Mouse (Mus musculus) embryonic facial prominence, embryonic 15.5 days (tissue): ENCODE results near the gene Slc9a8. TPM values are rescaled to one million over a fixed set of nuclear protein-coding genes. Genes with fewer than 3 reads are reported as not detected.

Source experiments
- ATAC-seq: fragments of 200-750 bp; cut with Nextera tagmentation; 2 replicates; pipeline ENCODE4 v1.8.0; 2017; ENCODE audit warnings: low read depth, moderate TSS enrichment; ENCODE audit not compliant: insufficient number of reproducible peaks, low FRiP score, low TSS enrichment
- H3K27ac ChIP-seq: fragments of 300-500 bp; sonication (generic); replicated peaks from 2 replicates; pipeline ENCODE4 v1.5.1; 2015; ENCODE audit warnings: mild to moderate bottlenecking, inconsistent platforms
- H3K27me3 ChIP-seq: fragments of 300-500 bp; sonication (generic); 2 replicates; pipeline ENCODE4 v1.6.1; 2015; ENCODE audit warnings: inconsistent platforms
- H3K36me3 ChIP-seq: fragments of 300-500 bp; sonication (generic); 2 replicates; pipeline ENCODE4 v1.6.1; 2015; ENCODE audit warnings: mild to moderate bottlenecking, inconsistent platforms
- H3K4me1 ChIP-seq: fragments of 300-500 bp; sonication (generic); 2 replicates; pipeline ENCODE4 v1.6.1; 2015; ENCODE audit warnings: inconsistent platforms
- H3K4me2 ChIP-seq: fragments of 300-500 bp; sonication (generic); replicated peaks from 2 replicates; pipeline ENCODE4 v1.6.1; 2015; ENCODE audit warnings: mild to moderate bottlenecking, inconsistent platforms
- H3K4me3 ChIP-seq: fragments of 300-500 bp; sonication (generic); replicated peaks from 2 replicates; pipeline ENCODE4 v1.5.1; 2015; ENCODE audit warnings: mild to moderate bottlenecking, inconsistent platforms
- H3K9ac ChIP-seq: fragments of 300-500 bp; sonication (generic); 2 replicates; pipeline ENCODE4 v1.6.1; 2015; ENCODE audit warnings: inconsistent platforms
- H3K9me3 ChIP-seq: fragments of 300-500 bp; sonication (generic); replicated peaks from 2 replicates; pipeline ENCODE4 v1.6.1; 2016; ENCODE audit warnings: inconsistent platforms
- WGBS: fragments of 180-500 bp; shearing (Covaris S2); methylation state at CpG from one replicate; pipeline ENCODE4 v1.1.7; 2015; 5-methylcytosine and 5-hydroxymethylcytosine counted together
- polyA plus RNA-seq: library from polyadenylated mRNA; unstranded; fragments of >200 nt; fragmentation: Nextera tagmentation; extraction: Ambion mirVana; gene quantifications from 2 replicates; pipeline ENCODE4 v1.2.1, GENCODE M21; 2015

The Slc9a8 gene
- polyA plus RNA-seq = 17.0 and 20.5 TPM in 2 replicates

DNA sequence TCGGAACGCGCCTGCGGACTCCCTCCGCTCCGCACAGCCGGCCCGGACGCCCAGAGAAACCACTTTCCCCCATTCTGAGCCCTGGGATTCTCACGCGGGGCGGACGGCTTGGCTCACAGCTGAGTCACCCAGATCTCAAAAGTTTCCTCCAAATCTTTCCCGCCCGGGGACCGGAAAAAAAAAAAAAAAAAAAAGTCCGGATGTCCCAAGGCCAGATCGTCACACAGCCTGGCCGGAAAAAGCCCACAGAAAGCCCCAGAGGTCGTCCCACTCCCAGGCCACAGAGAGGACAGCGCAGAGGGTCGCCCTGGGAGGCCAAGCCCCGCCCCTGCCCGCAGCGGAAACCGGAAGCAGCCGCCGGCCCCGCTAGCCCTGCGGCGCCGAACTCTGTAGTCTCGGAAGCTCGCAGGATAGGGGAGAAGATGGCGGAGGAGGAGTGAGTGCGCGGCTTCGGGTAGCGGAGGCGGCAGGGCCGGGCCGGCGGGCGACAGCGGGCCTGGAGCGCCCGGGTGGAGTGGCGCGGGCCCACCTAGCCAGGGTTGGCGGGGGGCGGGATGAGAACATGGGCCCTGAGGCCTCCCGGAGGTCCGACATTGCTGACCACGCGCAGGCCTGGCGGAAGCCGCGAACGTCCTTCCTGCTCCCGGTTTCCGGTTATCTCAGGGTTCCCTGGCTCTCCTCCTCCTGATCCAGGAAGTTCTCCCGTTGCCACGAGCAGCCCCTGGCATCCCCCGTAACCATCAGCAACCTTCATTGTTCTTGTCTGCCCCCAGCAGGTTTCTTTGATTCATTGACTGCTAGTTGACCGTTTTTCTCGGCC is at the start of gene Slc9a8:
Gene Slc9a8, plus strand, starts transcription at position 383 of the 820 bp plus-strand sequence.
- H3K4me1 ChIP-seq = peaks cover 23% of the 10 kb centered on the region
- WGBS = under 1% methylated on average over 66 of the region's 66 CpGs
- peak within 1 kb of the TSS; percentile 97 for H3K9ac ChIP-seq
- peak within 1 kb of the TSS; percentile 81 for H3K4me2 ChIP-seq
- H3K36me3 ChIP-seq = peaks cover 27% of the 10 kb centered on the region
- H3K9me3 ChIP-seq = no peaks in the 10 kb centered on the region
- peak within 1 kb of the TSS; percentile 98 for H3K27ac ChIP-seq
- peak; percentile 96 for ATAC-seq
- H3K4me3 ChIP-seq = peak within 1 kb of the TSS; percentile 86
- H3K27me3 ChIP-seq = no peaks in the 10 kb centered on the region

DNA sequence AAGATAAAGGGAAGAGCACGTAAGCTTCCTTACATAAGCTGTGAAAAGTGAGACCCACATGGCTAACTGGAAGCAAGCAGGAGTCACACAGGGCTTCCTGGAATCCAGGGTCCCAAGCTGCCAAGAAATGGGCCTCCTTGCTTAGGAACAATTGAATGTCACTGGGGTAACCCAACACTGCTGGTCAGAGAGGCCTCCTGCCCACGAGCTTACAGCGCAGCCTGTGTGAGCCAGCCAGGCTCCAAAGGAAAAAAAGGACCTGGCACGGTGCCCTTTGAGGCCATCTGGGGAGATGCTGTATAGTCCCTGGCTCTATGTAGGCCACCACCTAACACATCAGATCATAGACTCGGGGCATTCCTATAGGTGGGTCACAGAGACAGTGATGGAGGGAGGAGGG is 48.2 kb upstream of the Slc9a8 start:
- no peaks in the 10 kb centered on the region for H3K27me3 ChIP-seq
- H3K36me3 ChIP-seq = no peaks in the 10 kb centered on the region
- peak; percentile 77 for ATAC-seq
- 57% methylated on average over 5 of the region's 5 CpGs for WGBS
- no peaks in the 10 kb centered on the region for H3K9me3 ChIP-seq
- H3K4me1 ChIP-seq = no peaks in the 10 kb centered on the region
- no peak overlapping the region for H3K27ac ChIP-seq
- no peak overlapping the region for H3K9ac ChIP-seq
- no peak overlapping the region for H3K4me2 ChIP-seq
- H3K4me3 ChIP-seq = no peak overlapping the region

DNA sequence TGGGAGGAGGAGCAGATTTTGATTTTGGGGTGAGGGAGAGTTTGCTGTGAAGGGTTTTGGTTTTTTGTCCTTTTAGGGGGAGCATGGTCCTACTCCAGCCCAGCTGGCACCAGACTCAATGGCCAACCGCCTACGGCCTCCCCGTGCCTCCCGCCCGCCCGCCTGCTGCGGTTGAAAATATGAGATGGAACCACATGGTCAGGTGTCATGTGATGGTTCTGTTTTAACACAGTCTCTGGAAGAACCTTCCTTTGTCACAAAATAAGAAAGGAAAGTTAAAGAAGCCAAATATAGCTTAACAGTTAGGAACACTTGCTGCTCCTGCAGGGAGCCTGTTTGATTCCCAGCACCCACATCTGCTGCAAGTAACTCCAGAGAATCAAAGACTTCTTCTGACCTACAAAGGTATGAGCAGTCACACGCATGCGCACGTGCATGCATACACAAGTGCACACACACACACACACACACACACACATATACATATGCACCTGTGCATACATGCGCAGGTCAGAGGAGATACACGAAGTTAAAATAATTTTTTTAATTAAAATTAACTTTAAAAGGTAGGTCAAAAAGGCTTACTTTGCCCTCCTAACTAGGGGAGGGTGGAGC is 47.2 kb upstream of the Slc9a8 start:
- Histone ChIP-seq H3K36me3 (no peaks in the 10 kb centered on the region), H3K4me1 (no peaks in the 10 kb centered on the region), H3K27ac (no peak overlapping the region), H3K9ac (no peak overlapping the region), H3K4me3 (no peak overlapping the region), H3K9me3 (no peaks in the 10 kb centered on the region), H3K4me2 (no peak overlapping the region), H3K27me3 (no peaks in the 10 kb centered on the region)
- ATAC-seq = no peak
- 90% methylated on average over 12 of the region's 12 CpGs for WGBS

DNA sequence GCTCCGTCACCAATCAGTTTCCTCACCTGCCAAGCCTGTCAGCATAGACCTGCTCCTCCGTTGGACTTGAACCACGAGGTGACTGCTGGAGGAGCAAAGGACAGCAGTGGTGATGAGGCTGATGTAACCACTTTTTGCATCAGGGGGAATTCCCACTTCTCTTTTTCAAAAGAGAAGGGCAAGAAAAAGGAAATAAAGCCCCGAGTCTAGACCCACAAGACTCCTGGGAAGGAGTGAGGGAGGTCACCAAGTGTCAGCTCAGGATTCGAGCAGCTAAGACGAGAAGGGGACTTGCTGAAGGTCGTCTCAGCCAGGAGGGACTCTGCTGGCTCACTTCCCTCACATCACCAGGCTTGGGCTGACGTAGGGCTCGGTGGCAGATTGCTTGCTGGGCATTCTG is 46.4 kb upstream of the Slc9a8 start:
- no peaks in the 10 kb centered on the region for H3K27me3 ChIP-seq
- no peak overlapping the region for H3K4me3 ChIP-seq
- no peak overlapping the region for H3K27ac ChIP-seq
- ATAC-seq = no peak
- no peaks in the 10 kb centered on the region for H3K4me1 ChIP-seq
- WGBS = 70% methylated on average over 9 of the region's 9 CpGs
- no peaks in the 10 kb centered on the region for H3K36me3 ChIP-seq
- no peak overlapping the region for H3K9ac ChIP-seq
- H3K4me2 ChIP-seq = no peak overlapping the region
- no peaks in the 10 kb centered on the region for H3K9me3 ChIP-seq

DNA sequence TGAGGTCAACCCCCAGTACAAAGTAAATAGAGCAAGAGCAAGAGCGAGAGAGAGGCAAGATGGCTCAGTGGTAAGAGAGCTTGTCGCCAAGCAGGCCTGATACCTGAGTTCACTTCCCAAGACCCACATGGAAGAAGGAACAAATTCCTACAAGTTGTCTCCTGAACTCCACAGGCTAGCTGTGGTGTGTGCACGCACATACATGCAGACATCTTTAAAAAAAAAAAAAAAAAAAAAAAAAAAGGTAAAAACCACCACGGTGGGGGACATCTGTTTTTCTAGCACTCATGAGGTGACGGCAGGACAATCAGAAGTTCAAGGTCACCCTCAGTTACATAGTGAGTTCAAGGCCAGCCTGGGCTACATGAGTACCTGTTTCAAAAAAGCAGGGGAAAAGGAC is 45.8 kb upstream of the Slc9a8 start:
- no peak overlapping the region for H3K4me3 ChIP-seq
- WGBS = 92% methylated on average over 5 of the region's 5 CpGs
- no peaks in the 10 kb centered on the region for H3K27me3 ChIP-seq
- H3K4me2 ChIP-seq = no peak overlapping the region
- no peaks in the 10 kb centered on the region for H3K36me3 ChIP-seq
- no peaks in the 10 kb centered on the region for H3K4me1 ChIP-seq
- no peak for ATAC-seq
- no peak overlapping the region for H3K9ac ChIP-seq
- peak overlapping the region; percentile 28; the same call in 1 of the 2 replicates for H3K27ac ChIP-seq
- H3K9me3 ChIP-seq = no peaks in the 10 kb centered on the region

DNA sequence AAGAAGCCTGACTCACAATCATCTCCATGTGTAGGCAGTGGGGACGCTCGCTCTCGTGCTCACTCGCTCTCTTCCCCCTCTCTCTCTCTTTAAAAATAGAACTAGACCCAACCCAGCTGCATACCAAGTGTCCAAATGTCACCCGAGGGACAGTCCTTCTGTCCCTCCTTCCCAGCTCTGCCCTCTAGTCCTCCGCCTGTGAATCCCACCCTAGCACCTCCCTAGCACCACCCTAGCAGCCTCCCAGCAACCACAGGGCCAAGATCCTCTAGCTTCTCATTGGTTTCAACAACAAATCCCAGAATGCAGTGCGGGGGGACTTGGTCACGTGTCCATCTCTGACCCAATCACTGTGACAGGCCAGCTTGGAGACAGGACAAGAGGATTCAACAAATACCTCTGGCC is 45.4 kb upstream of the Slc9a8 start:
- Histone ChIP-seq H3K4me3 (no peak overlapping the region), H3K4me2 (no peak overlapping the region), H3K9me3 (no peaks in the 10 kb centered on the region), H3K4me1 (no peaks in the 10 kb centered on the region), H3K36me3 (no peaks in the 10 kb centered on the region), H3K9ac (no peak overlapping the region), H3K27me3 (no peaks in the 10 kb centered on the region), H3K27ac (peak overlapping the region; percentile 28; the same call in 1 of the 2 replicates)
- 60% methylated on average over 8 of the region's 8 CpGs for WGBS
- peak; percentile 31; the same call in 1 of the 2 replicates for ATAC-seq

DNA sequence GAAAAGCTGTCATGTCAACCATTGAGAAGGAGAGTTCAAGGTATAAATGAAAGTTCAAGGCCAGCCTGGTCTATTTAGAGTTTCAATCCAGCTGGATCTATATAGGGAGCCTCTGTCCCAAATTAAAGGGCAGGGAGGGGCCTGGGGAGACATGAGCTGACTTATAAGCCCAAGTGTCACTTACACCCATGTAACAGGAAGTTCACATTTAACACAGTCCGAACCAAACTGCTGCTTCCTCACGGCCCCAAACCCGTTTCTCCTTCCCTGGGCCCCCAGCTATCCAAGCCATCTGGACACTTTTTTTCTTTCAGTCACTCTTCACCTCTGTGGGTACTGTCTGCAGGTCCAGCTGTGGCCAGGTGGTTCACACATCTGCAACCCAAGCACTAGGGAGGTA is 43.8 kb upstream of the Slc9a8 start:
- Histone ChIP-seq H3K9ac (no peak overlapping the region), H3K36me3 (no peaks in the 10 kb centered on the region), H3K27ac (no peak overlapping the region), H3K9me3 (no peaks in the 10 kb centered on the region), H3K4me1 (no peaks in the 10 kb centered on the region), H3K4me3 (no peak overlapping the region), H3K27me3 (no peaks in the 10 kb centered on the region), H3K4me2 (no peak overlapping the region)
- ATAC-seq = no peak
- WGBS = 29% methylated on average over 3 of the region's 3 CpGs

DNA sequence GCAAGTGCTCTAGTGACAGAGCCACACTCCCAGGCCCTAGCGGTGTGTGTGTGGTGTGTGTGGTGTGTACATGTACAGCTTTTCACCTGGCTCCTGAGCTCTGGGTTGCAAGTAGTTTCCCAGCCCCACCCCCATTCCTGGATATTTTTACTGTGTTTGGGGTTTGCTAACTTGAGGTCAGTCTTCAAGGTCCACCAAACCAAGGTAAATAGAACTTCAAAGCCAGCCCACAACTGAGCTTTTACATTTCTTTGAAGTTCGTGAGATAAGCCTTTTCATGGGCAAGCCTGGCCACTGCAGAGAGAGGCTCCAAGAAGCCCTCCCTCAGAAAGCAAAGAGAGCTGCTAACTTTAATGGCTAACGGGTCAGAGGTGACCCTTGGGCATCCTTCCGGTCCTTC is 42.5 kb upstream of the Slc9a8 start:
- WGBS = 51% methylated on average over 4 of the region's 4 CpGs
- H3K4me1 ChIP-seq = no peaks in the 10 kb centered on the region
- no peaks in the 10 kb centered on the region for H3K36me3 ChIP-seq
- no peak overlapping the region for H3K4me3 ChIP-seq
- H3K27ac ChIP-seq = no peak overlapping the region
- no peaks in the 10 kb centered on the region for H3K27me3 ChIP-seq
- H3K9me3 ChIP-seq = no peaks in the 10 kb centered on the region
- H3K4me2 ChIP-seq = no peak overlapping the region
- H3K9ac ChIP-seq = no peak overlapping the region
- no peak for ATAC-seq

DNA sequence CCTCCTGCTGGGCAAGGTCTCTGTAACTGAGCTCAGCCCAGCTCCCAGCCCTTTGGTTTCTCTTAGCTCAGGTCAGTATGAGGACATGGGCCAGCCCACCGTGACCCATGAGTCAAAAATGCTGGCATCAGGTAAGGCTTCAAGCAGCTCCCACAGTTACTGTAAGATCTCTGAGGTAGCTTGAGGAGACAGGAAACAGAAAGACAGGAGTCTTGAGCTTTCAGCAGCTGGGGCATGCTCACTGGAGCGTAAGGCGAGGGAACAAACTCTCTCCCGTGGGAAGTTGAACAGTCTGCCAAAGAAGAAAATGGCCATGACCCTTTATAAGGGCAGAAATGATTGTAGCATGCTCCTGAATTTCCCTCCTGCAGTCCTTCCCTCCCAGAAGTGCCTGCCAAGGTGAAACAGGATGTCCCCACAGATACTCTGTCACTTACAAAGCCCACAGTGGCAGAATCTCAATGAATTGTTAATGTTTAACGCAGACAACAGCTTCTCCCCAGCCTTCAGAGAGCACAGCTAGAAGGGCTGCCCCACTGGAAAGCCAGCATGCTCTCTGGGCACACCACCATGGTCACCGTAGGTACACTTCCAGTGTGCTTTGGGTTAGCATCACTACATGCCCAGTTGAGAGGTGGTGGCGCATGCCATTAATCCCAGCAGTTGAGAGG is 40.8 kb upstream of the Slc9a8 start:
- no peaks in the 10 kb centered on the region for H3K4me1 ChIP-seq
- 64% methylated on average over 7 of the region's 7 CpGs for WGBS
- no peak for ATAC-seq
- no peaks in the 10 kb centered on the region for H3K36me3 ChIP-seq
- H3K27me3 ChIP-seq = no peaks in the 10 kb centered on the region
- no peaks in the 10 kb centered on the region for H3K9me3 ChIP-seq
- H3K27ac ChIP-seq = no peak overlapping the region
- H3K4me2 ChIP-seq = no peak overlapping the region
- H3K9ac ChIP-seq = no peak overlapping the region
- H3K4me3 ChIP-seq = no peak overlapping the region

DNA sequence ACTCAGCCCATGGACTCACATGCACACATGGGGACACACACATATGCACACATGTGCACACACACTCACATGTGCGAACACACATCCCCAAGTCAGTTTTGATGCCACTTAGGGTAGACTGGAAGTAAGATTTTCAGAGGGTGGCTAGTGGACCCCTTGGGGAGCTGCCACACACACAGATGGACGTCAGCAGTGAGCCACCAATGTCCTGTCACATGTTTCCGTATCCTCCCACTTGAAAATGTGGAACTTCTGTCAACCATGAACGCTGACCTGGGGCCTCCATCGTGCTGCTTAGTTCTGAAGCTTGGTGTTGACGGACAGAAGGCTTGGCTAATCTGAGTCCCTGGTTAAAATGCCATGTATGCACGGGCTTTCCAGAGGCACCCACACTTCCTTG is 39.9 kb upstream of the Slc9a8 start:
- no peak for ATAC-seq
- no peaks in the 10 kb centered on the region for H3K27me3 ChIP-seq
- no peaks in the 10 kb centered on the region for H3K4me1 ChIP-seq
- no peaks in the 10 kb centered on the region for H3K36me3 ChIP-seq
- no peak overlapping the region for H3K9ac ChIP-seq
- H3K27ac ChIP-seq = no peak overlapping the region
- no peak overlapping the region for H3K4me2 ChIP-seq
- H3K9me3 ChIP-seq = no peaks in the 10 kb centered on the region
- 73% methylated on average over 7 of the region's 7 CpGs for WGBS
- no peak overlapping the region for H3K4me3 ChIP-seq

DNA sequence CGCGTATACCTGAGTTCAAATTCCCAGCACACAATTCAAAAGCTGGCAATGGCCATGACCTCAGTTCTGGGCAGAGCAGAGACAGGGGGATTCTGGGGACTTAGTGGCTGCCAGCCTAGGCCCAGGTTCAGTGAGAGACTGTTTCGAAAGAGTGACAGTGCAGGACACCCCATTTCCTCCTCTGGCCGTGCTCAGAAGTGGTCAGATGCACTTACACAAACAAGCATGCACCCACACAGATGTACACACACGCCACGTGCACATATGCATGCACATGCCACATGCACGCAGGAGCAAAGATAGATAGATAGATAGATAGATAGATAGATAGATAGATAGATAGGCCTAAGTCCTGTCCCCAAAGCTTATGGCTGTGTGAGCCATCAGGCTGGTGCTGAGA is 39.1 kb upstream of the Slc9a8 start:
- no peak overlapping the region for H3K27ac ChIP-seq
- H3K9ac ChIP-seq = no peak overlapping the region
- H3K9me3 ChIP-seq = no peaks in the 10 kb centered on the region
- H3K4me1 ChIP-seq = no peaks in the 10 kb centered on the region
- H3K4me2 ChIP-seq = no peak overlapping the region
- H3K27me3 ChIP-seq = no peaks in the 10 kb centered on the region
- no peak overlapping the region for H3K4me3 ChIP-seq
- no peak for ATAC-seq
- no peaks in the 10 kb centered on the region for H3K36me3 ChIP-seq
- WGBS = 88% methylated on average over 7 of the region's 7 CpGs
